In genomic region chr2:173030591-173031338, GRCm38 (mm10) we compare ENCODE assay signal across 11 mouse cellular contexts. TPM values are rescaled to one million over a fixed set of nuclear protein-coding genes. Genes with fewer than 3 reads are reported as not detected.
DNase-seq lines count a peak whose midpoint lies in the region; ATAC-seq and TF ChIP-seq lines count a peak whose summit lies in the region.
"Had no signal": no experiment of that assay in that cellular context is flagged by ENCODE, and none has a peak within 500 bp of the region (broad histone marks: within the 10 kb centered on the region; RNA-seq: fewer than 3 reads in every experiment).

No protein-coding gene starts in this region.

- no peak for TF ChIP-seq EP300 in liver, embryonic 14.5 days (IDR thresholded peaks at IDR 0.05; ENCODE audit: low read depth)

- peak overlapping the region; percentile 63 for H3K27ac ChIP-seq in heart, embryonic 13.5 days (replicated peaks)
- H3K27ac ChIP-seq in liver, embryonic 14.5 days = peak overlapping the region; percentile 43
- H3K27ac ChIP-seq: embryonic facial prominence, embryonic 12.5 days had no signal

- no peaks in the 10 kb centered on the region for H3K9me3 ChIP-seq in heart, embryonic 13.5 days
- no peaks in the 10 kb centered on the region for H3K9me3 ChIP-seq in liver, embryonic 14.5 days (ENCODE audit: control insufficient read depth, low read length)
- H3K9me3 ChIP-seq: embryonic facial prominence, embryonic 12.5 days had no signal

- H3K9ac ChIP-seq in heart, embryonic 13.5 days = peak overlapping the region; percentile 96
- H3K9ac ChIP-seq in liver, embryonic 14.5 days (replicated peaks) = no peak overlapping the region; the same call in 1 of the 2 replicates
- H3K9ac ChIP-seq: embryonic facial prominence, embryonic 12.5 days had no signal

- peak overlapping the region; percentile 76 for H3K4me2 ChIP-seq in heart, embryonic 13.5 days
- H3K4me2 ChIP-seq in liver, embryonic 14.5 days (ENCODE audit: low read depth) = peak overlapping the region; percentile 77
- H3K4me2 ChIP-seq: embryonic facial prominence, embryonic 12.5 days had no signal

- WGBS in heart, embryonic 13.5 days = 54% methylated on average over 12 of the region's 12 CpGs
- 53% methylated on average over 12 of the region's 12 CpGs for WGBS in liver, embryonic 14.5 days (ENCODE audit: insufficient replicate concordance)

- TF ChIP-seq CTCF in liver, embryonic 14.5 days (IDR thresholded peaks at IDR 0.05; ENCODE audit: low read depth) = no peak

- no peak for ATAC-seq in heart, embryonic 13.5 days (ENCODE audit: extremely low read depth, insufficient number of reproducible peaks, low FRiP score, low TSS enrichment)
- ATAC-seq in liver, embryonic 14.5 days (ENCODE audit: insufficient read depth) = no peak

- no peak for DNase-seq in heart, adult 18-20 months
- peak; percentile 25 for DNase-seq in urinary bladder, adult 2 months (ENCODE audit: low spot score)
- no peak for DNase-seq in urinary bladder, postnatal 10 days (ENCODE audit: low spot score)
- no peak for DNase-seq in liver, embryonic 14.5 days (ENCODE audit: low read depth in 3 of 3, low spot score in 3 of 3)
- DNase-seq in left cerebral cortex, adult 8-10 months (ENCODE audit: low spot score in 2 of 2) = no peak
- no peak for DNase-seq in kidney, postnatal 14 days
- no peak for DNase-seq in retina, postnatal 1 day
- DNase-seq: cerebellum, adult 9-11 months; kidney, adult 9 months had no signal

- no peaks in the 10 kb centered on the region for H3K27me3 ChIP-seq in heart, embryonic 13.5 days (replicated peaks)
- H3K27me3 ChIP-seq in liver, embryonic 14.5 days (ENCODE audit: control insufficient read depth, insufficient read depth, low read length) = no peaks in the 10 kb centered on the region
- H3K27me3 ChIP-seq: embryonic facial prominence, embryonic 12.5 days had no signal

- peaks cover 97% of the 10 kb centered on the region for H3K4me1 ChIP-seq in heart, embryonic 13.5 days
- H3K4me1 ChIP-seq in liver, embryonic 14.5 days (replicated peaks; ENCODE audit: control insufficient read depth in 2 of 2, insufficient read depth in 2 of 2, low read length in 1 of 2) = peaks cover 70 to 88% of the 10 kb centered on the region in 2 experiments

- peaks cover 100% of the 10 kb centered on the region for H3K36me3 ChIP-seq in heart, embryonic 13.5 days
- H3K36me3 ChIP-seq in liver, embryonic 14.5 days (replicated peaks; ENCODE audit: control insufficient read depth, insufficient read depth, low read depth) = peaks cover 97% of the 10 kb centered on the region

- H3K4me3 ChIP-seq in heart, embryonic 13.5 days = peak overlapping the region; percentile 93
- no peak overlapping the region; a peak in 1 of 4 replicates for H3K4me3 ChIP-seq in liver, embryonic 14.5 days (ENCODE audit: insufficient read depth in 1 of 2, low read depth in 2 of 2, low read length in 2 of 2)
- H3K4me3 ChIP-seq: embryonic facial prominence, embryonic 12.5 days had no signal

RNA-seq across cellular contexts. Expression of gene Rbm38, which starts 10.5 kb away (rescaled TPM):
- polyA plus RNA-seq in heart, embryonic 13.5 days (2015; fragmentation: Nextera tagmentation; extraction: Ambion mirVana) = 116 and 121 TPM in 2 replicates
- total RNA-seq in heart, adult 18-20 months (2021) = 100 to 1,000 TPM; 171 to 173 TPM
- polyA plus RNA-seq in urinary bladder, adult 2 months (2012; rRNA removed) = 72.9 and 109 TPM in 2 replicates
- 274 and 315 TPM in 2 replicates for polyA plus RNA-seq in liver, embryonic 14.5 days (2012; rRNA removed)
- 270 and 320 TPM in 2 replicates for polyA plus RNA-seq in liver, embryonic 14.5 days (2014; fragmentation: Nextera tagmentation; extraction: Ambion mirVana)
- total RNA-seq in left cerebral cortex, adult 8-10 months (2022) = 1 to 10 TPM; 2.9 to 5.2 (median 3.6) TPM

RNA-seq across cellular contexts. Expression of gene Rae1, which starts 30.8 kb away (rescaled TPM):
- 94.7 and 106 TPM in 2 replicates for polyA plus RNA-seq in heart, embryonic 13.5 days (2015; fragmentation: Nextera tagmentation; extraction: Ambion mirVana)
- total RNA-seq in heart, adult 18-20 months (2021) = 10 to 100 TPM; 21.5 to 21.8 TPM
- 51.7 and 64.4 TPM in 2 replicates for polyA plus RNA-seq in urinary bladder, adult 2 months (2012; rRNA removed)
- 39.4 and 45.9 TPM in 2 replicates for polyA plus RNA-seq in liver, embryonic 14.5 days (2012; rRNA removed)
- 65.3 and 71.1 TPM in 2 replicates for polyA plus RNA-seq in liver, embryonic 14.5 days (2014; fragmentation: Nextera tagmentation; extraction: Ambion mirVana)
- 10 to 100 TPM; 56.9 to 63.1 (median 62.1) TPM for total RNA-seq in left cerebral cortex, adult 8-10 months (2022)

RNA-seq across cellular contexts. Expression of gene Spo11, which starts 53.3 kb away (rescaled TPM):
- polyA plus RNA-seq in heart, embryonic 13.5 days (2015; fragmentation: Nextera tagmentation; extraction: Ambion mirVana) = 0.11 and 0.23 TPM in 2 replicates
- not detected for total RNA-seq in heart, adult 18-20 months (2021)
- polyA plus RNA-seq in urinary bladder, adult 2 months (2012; rRNA removed) = 0.31 and 0.61 TPM in 2 replicates
- 0.01 and 0.03 TPM in 2 replicates for polyA plus RNA-seq in liver, embryonic 14.5 days (2012; rRNA removed)
- polyA plus RNA-seq in liver, embryonic 14.5 days (2014; fragmentation: Nextera tagmentation; extraction: Ambion mirVana) = not detected in 2 replicates
- total RNA-seq in left cerebral cortex, adult 8-10 months (2022) = under 1 TPM; 0.32 to 0.59 (median 0.41) TPM
